Mouse (Mus musculus) G1E-ER4 (cell line): ENCODE results near the gene Tpd52l2. TPM values are rescaled to one million over a fixed set of nuclear protein-coding genes. Genes with fewer than 3 reads are reported as not detected.

Experiments
- GATA1 ChIP-seq: IDR thresholded peaks from one replicate; pipeline ENCODE4 v1.8.0; 2012; ENCODE audit warnings: low read length, inconsistent platforms
- polyA plus RNA-seq: library from polyadenylated mRNA; stranded (reverse); fragments of >175 nt; gene quantifications from 2 replicates; pipeline ENCODE4 v1.2.3, GENCODE M21; 2012

The Tpd52l2 gene
- polyA plus RNA-seq, 1 experiment: 31.1 TPM

- no peak for TF ChIP-seq GATA1
Measured at GRCm38 (mm10) chr2:181483120-181483519, 13.8 kb upstream of the Tpd52l2 start.

GRCm38 (mm10) chr2:181483562-181484318 is 13.2 kb upstream of the Tpd52l2 start:
- TF ChIP-seq GATA1: no peak

- no peak for TF ChIP-seq GATA1
Measured at GRCm38 (mm10) chr2:181484456-181485233, 12.3 kb upstream of the Tpd52l2 start.

- TF ChIP-seq GATA1: no peak
Measured at GRCm38 (mm10) chr2:181485741-181486140, 11.2 kb upstream of the Tpd52l2 start.

GRCm38 (mm10) chr2:181487338-181488277 is 9.3 kb upstream of the Tpd52l2 start:
- no peak for TF ChIP-seq GATA1

- TF ChIP-seq GATA1: no peak
Measured at GRCm38 (mm10) chr2:181491432-181492205, 5.3 kb upstream of the Tpd52l2 start.

GRCm38 (mm10) chr2:181492206-181492605 is 4.7 kb upstream of the Tpd52l2 start:
- TF ChIP-seq GATA1: no peak

- TF ChIP-seq GATA1: no peak
Measured at GRCm38 (mm10) chr2:181493156-181493927, 3.6 kb upstream of the Tpd52l2 start, which contains the start of gene Abhd16b. Gene Abhd16b, plus strand, starts transcription at chr2:181493206.

GRCm38 (mm10) chr2:181494266-181494945 is 2.5 kb upstream of the Tpd52l2 start:
- no peak for TF ChIP-seq GATA1

- TF ChIP-seq GATA1: no peak
Measured at GRCm38 (mm10) chr2:181496281-181496680, 661 bp upstream of the Tpd52l2 start.

GRCm38 (mm10) chr2:181497548-181497875 is 570 bp downstream of the Tpd52l2 start:
- TF ChIP-seq GATA1: no peak

- no peak for TF ChIP-seq GATA1
Measured at GRCm38 (mm10) chr2:181498644-181499043, 1.7 kb downstream of the Tpd52l2 start.

GRCm38 (mm10) chr2:181509191-181509590 is 12.2 kb downstream of the Tpd52l2 start:
- TF ChIP-seq GATA1: no peak

- no peak for TF ChIP-seq GATA1
Measured at GRCm38 (mm10) chr2:181511231-181511630, 14.3 kb downstream of the Tpd52l2 start.
